25 mouse cellular contexts compared by ENCODE assay signal in the genomic region with DNA sequence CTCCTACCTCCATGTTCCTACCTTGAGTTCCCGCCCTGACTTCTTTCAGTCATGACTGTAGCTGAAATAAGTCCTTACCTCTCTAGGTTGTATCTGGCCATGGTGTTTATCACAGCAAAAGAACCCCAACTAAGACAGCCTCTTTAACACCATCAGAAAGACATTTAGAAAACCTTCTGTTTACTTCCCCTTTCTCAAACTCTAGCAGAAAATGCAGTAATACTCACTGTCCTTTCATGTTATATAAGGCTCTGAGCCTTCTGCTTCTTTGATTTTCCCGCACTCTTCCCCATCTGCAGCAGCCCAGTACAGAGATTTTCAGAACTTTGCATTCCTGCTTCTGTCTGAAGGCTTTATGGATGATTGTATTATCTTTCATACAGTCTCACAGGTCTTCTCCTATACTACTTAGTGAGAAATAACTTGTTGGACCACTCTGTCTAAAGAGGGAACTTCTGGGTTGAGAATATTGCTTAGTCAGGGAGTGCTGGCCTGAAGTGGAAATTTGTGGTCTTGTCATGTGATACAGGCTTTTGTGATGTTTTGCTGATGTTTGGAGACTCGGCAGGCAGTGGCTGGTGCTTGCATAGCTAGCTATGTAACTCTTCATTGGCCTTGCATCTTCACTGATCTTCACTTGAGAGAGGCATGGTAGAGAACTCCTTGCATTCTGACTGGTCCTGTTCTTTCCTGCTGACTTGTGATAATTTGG.
DNase-seq lines count a peak whose midpoint lies in the region; ATAC-seq and TF ChIP-seq lines count a peak whose summit lies in the region.
"Had no signal": no experiment of that assay in that cellular context is flagged by ENCODE, and none has a peak within 500 bp of the region (broad histone marks: within the 10 kb centered on the region; RNA-seq: fewer than 3 reads in every experiment).

No protein-coding gene starts in this region.

- TF ChIP-seq POLR2A in liver, adult 2 months (IDR thresholded peaks at IDR 0.05; ENCODE audit: extremely low read depth, insufficient read depth, low read length): no peak

- no peaks in the 10 kb centered on the region for H3K4me1 ChIP-seq in liver, adult 2 months (ENCODE audit: control insufficient read depth, insufficient read depth, low read length)
- no peaks in the 10 kb centered on the region for H3K4me1 ChIP-seq in liver, embryonic 11.5 days (replicated peaks; ENCODE audit: control insufficient read depth, insufficient read depth, low read length)
- H3K4me1 ChIP-seq in brown adipose tissue, adult 24 weeks (ENCODE audit: control insufficient read depth, insufficient read depth, insufficient read length, low read length): no peaks in the 10 kb centered on the region; the same call in 1 of the 2 replicates
- H3K4me1 ChIP-seq: embryonic facial prominence, embryonic 13.5 days; forebrain, embryonic 12.5 days; hindbrain, embryonic 10.5 days; liver, embryonic 15.5 days had no signal

- H3K36me3 ChIP-seq in liver, adult 2 months (ENCODE audit: control insufficient read depth, insufficient read depth, low read length): no peaks in the 10 kb centered on the region
- no peaks in the 10 kb centered on the region for H3K36me3 ChIP-seq in liver, embryonic 11.5 days (ENCODE audit: control insufficient read depth, insufficient read depth, low read length)
- H3K36me3 ChIP-seq: embryonic facial prominence, embryonic 13.5 days; forebrain, embryonic 12.5 days; hindbrain, embryonic 10.5 days; liver, embryonic 15.5 days had no signal

- no peak overlapping the region for H3K4me2 ChIP-seq in liver, embryonic 11.5 days
- H3K4me2 ChIP-seq: embryonic facial prominence, embryonic 13.5 days; forebrain, embryonic 12.5 days; liver, embryonic 15.5 days had no signal

- no peak overlapping the region for H3K27ac ChIP-seq in liver, adult 2 months (replicated peaks; ENCODE audit: insufficient read depth, low read depth, low read length)
- no peak overlapping the region for H3K27ac ChIP-seq in liver, embryonic 11.5 days (ENCODE audit: low read depth, low read length)
- H3K27ac ChIP-seq in brown adipose tissue, adult 24 weeks (replicated peaks; ENCODE audit: low read depth, low read length): peak overlapping the region; percentile 31
- H3K27ac ChIP-seq: embryonic facial prominence, embryonic 13.5 days; forebrain, embryonic 12.5 days; hindbrain, embryonic 10.5 days; liver, embryonic 15.5 days; stomach, postnatal 0 days had no signal

- TF ChIP-seq CTCF in liver, adult 2 months (IDR thresholded peaks at IDR 0.05; ENCODE audit: low read depth, low read length): no peak

- no peak overlapping the region for H3K4me3 ChIP-seq in liver, adult 2 months (ENCODE audit: insufficient read depth, low read depth, low read length)
- no peak overlapping the region for H3K4me3 ChIP-seq in liver, embryonic 11.5 days (ENCODE audit: low read depth, low read length)
- H3K4me3 ChIP-seq in brown adipose tissue, adult 24 weeks (ENCODE audit: insufficient read depth, low read depth, low read length): no peak overlapping the region
- H3K4me3 ChIP-seq: embryonic facial prominence, embryonic 13.5 days; erythroblast, embryonic 14.5 days; forebrain, embryonic 12.5 days; hindbrain, embryonic 10.5 days; liver, embryonic 15.5 days; myocyte had no signal

- 77% methylated on average over 3 of the region's 3 CpGs for WGBS in liver, adult 2 months
- 68% methylated on average over 3 of the region's 3 CpGs for WGBS in liver, embryonic 11.5 days

- peak; percentile 28 for DNase-seq in liver, adult 2 months (ENCODE audit: extremely low read depth, low read depth, low spot score)
- no peak for DNase-seq in liver, embryonic 11.5 days (ENCODE audit: low spot score)
- DNase-seq in frontal cortex, postnatal 10 days (ENCODE audit: low spot score in 2 of 2): no peak
- no peak for DNase-seq in adrenal gland, adult 18-20 months (ENCODE audit: low spot score in 2 of 2)
- DNase-seq: adrenal gland, postnatal 14 days; cerebellum, adult 11 months; cerebellum, postnatal 14 days; embryo, embryonic 11 days; kidney, postnatal 4 days; lung, postnatal 10 days; midbrain, embryonic 14.5 days; right cerebral cortex, postnatal 4 days; thymus, adult 2 months had no signal

- H3K9ac ChIP-seq in liver, adult 2 months (ENCODE audit: low read depth, low read length): no peak overlapping the region
- no peak overlapping the region for H3K9ac ChIP-seq in liver, embryonic 11.5 days (ENCODE audit: low read depth, low read length)
- H3K9ac ChIP-seq: embryonic facial prominence, embryonic 13.5 days; forebrain, embryonic 12.5 days; liver, embryonic 15.5 days had no signal

- no peak for ATAC-seq in liver, embryonic 11.5 days (replicated peaks; ENCODE audit: low FRiP score)
- ATAC-seq in granulocyte monocyte progenitor cell, adult 5-6 weeks (replicated peaks; ENCODE audit: poor library complexity, severe bottlenecking): peak; percentile 90
- peak; percentile 85 for ATAC-seq in megakaryocyte progenitor cell, adult 5-6 weeks (replicated peaks; ENCODE audit: poor library complexity)
- ATAC-seq: hindbrain, embryonic 16.5 days; intestine, postnatal 0 days had no signal

- no peaks in the 10 kb centered on the region for H3K79me2 ChIP-seq in liver, adult 2 months (ENCODE audit: control insufficient read depth, insufficient read depth, low read length)

- H3K9me3 ChIP-seq in liver, embryonic 11.5 days (ENCODE audit: control insufficient read depth, low read length): no peaks in the 10 kb centered on the region
- H3K9me3 ChIP-seq: embryonic facial prominence, embryonic 13.5 days; forebrain, embryonic 12.5 days; hindbrain, embryonic 10.5 days; liver, embryonic 15.5 days had no signal

- 0 out of 2 replicates have a peak, but pooled peaks cover 2% of the 10 kb centered on the region for H3K27me3 ChIP-seq in liver, adult 2 months (ENCODE audit: control insufficient read depth, insufficient read depth, low read length)
- no peaks in the 10 kb centered on the region for H3K27me3 ChIP-seq in liver, embryonic 11.5 days (replicated peaks; ENCODE audit: control insufficient read depth, insufficient read depth, low read length)
- H3K27me3 ChIP-seq: embryonic facial prominence, embryonic 13.5 days; forebrain, embryonic 12.5 days; liver, embryonic 15.5 days had no signal
